Mouse (Mus musculus) limb, embryonic 14.5 days (tissue): ENCODE data around the gene Qrich1. TPM values are rescaled to one million over a fixed set of nuclear protein-coding genes. Genes with fewer than 3 reads are reported as not detected.

Experiments used
- ATAC-seq: fragments of 200-750 bp; cut with Nextera tagmentation; 2 replicates; pipeline ENCODE4 v1.8.0; 2017; ENCODE audit warnings: low read depth, moderate number of reproducible peaks, moderate TSS enrichment; ENCODE audit not compliant: low FRiP score
- DNase-seq: peaks from one replicate; pipeline ENCODE4 v3.0.0-alpha.2; 2015; ENCODE audit warnings: low spot score
- H3K27ac ChIP-seq: fragments of 300-500 bp; sonication (generic); replicated peaks from 2 replicates; pipeline ENCODE4 v1.5.1; 2014; ENCODE audit warnings: low read depth, mild to moderate bottlenecking, low read length, moderate library complexity, mixed read lengths
- H3K27me3 ChIP-seq: fragments of 300-500 bp; sonication (generic); 2 replicates; pipeline ENCODE4 v1.6.1; 2014; ENCODE audit warnings: low read length, mixed read lengths; ENCODE audit not compliant: control insufficient read depth, insufficient read depth
- H3K36me3 ChIP-seq: fragments of 300-500 bp; sonication (generic); 2 replicates; pipeline ENCODE4 v1.6.1; 2014; ENCODE audit warnings: mild to moderate bottlenecking, low read length, moderate library complexity, mixed read lengths; ENCODE audit not compliant: control insufficient read depth, insufficient read depth
- H3K4me1 ChIP-seq: fragments of 300-500 bp; sonication (generic); 2 replicates; pipeline ENCODE4 v1.6.1; 2014; ENCODE audit warnings: antibody characterized with exemption, low read length, mixed read lengths; ENCODE audit not compliant: control insufficient read depth, insufficient read depth
- H3K4me2 ChIP-seq: fragments of 300-500 bp; sonication (generic); replicated peaks from 2 replicates; pipeline ENCODE4 v1.6.1; 2014; ENCODE audit warnings: low read depth, mild to moderate bottlenecking, low read length, moderate library complexity; ENCODE audit not compliant: severe bottlenecking
- H3K4me3 ChIP-seq: fragments of 300-500 bp; sonication (generic); replicated peaks from 2 replicates; pipeline ENCODE4 v1.5.1; 2014; ENCODE audit warnings: low read length
- H3K9ac ChIP-seq: fragments of 300-500 bp; sonication (generic); 2 replicates; pipeline ENCODE4 v1.6.1; 2014; ENCODE audit warnings: mild to moderate bottlenecking, low read depth, low read length, moderate library complexity; ENCODE audit not compliant: severe bottlenecking
- H3K9me3 ChIP-seq: fragments of 300-500 bp; sonication (generic); 2 replicates; pipeline ENCODE4 v1.6.1; 2016; ENCODE audit warnings: low read length; ENCODE audit not compliant: control insufficient read depth
- POLR2A ChIP-seq: fragments of 200-500 bp; IDR thresholded peaks from 2 replicates; pipeline ENCODE4 v1.8.0; 2012; ENCODE audit warnings: inconsistent platforms, mild to moderate bottlenecking, moderate library complexity, borderline replicate concordance; ENCODE audit not compliant: insufficient read depth, insufficient read length; ENCODE audit errors: extremely low read depth
- WGBS: fragments of 180-500 bp; shearing (Covaris S2); extraction: QIAGEN DNeasy Blood & Tissue Kit; methylation state at CpG from one replicate; pipeline ENCODE4 v1.1.7; 2014; 5-methylcytosine and 5-hydroxymethylcytosine counted together
- polyA plus RNA-seq, 2 experiments: library from polyadenylated mRNA; depleted of rRNA in 1 of 2; stranded (reverse) in 1 of 2; unstranded in 1 of 2; fragments of >200 nt; fragmentation: Nextera tagmentation in 1 of 2; extraction: Ambion mirVana in 1 of 2; gene quantifications; 2 replicates each; pipeline versions ENCODE4 v1.2.1 to v1.2.3; 2012 to 2014

Gene Qrich1
- polyA plus RNA-seq, 2 experiments, result 120 to 126 TPM

GRCm38 (mm10) chr9:108479241-108479640 lies 37.4 kb upstream of the Qrich1 start:
- no peak for DNase-seq
- Histone ChIP-seq H3K4me1 (peaks cover 14% of the 10 kb centered on the region), H3K4me2 (peak overlapping the region; percentile 95), H3K9me3 (no peaks in the 10 kb centered on the region), H3K9ac (0 out of 2 replicates have a peak overlapping the region, but pooled peaks have one; percentile 67), H3K27me3 (no peaks in the 10 kb centered on the region), H3K27ac (peak overlapping the region; percentile 87), H3K4me3 (peak overlapping the region; percentile 69), H3K36me3 (peaks cover 34% of the 10 kb centered on the region)
- 41% methylated on average over 11 of the region's 11 CpGs for whole genome bisulfite sequencing
- no peak for TF ChIP-seq POLR2A
- ATAC-seq, result 0 out of 2 replicates have a peak, but pooled peaks have one; percentile 3

- Histone ChIP-seq H3K4me1 (peaks cover 14% of the 10 kb centered on the region), H3K9me3 (no peaks in the 10 kb centered on the region), H3K27me3 (no peaks in the 10 kb centered on the region), H3K36me3 (peaks cover 39% of the 10 kb centered on the region), H3K4me3 (peak within 1 kb of the TSS; percentile 69), H3K27ac (peak within 1 kb of the TSS; percentile 87), H3K4me2 (peak within 1 kb of the TSS; percentile 95), H3K9ac (peak within 1 kb of the TSS; percentile 83)
- DNase-seq, result peak; percentile 93
- peak; percentile 82 for ATAC-seq
- WGBS, result 10% methylated on average over 10 of the region's 10 CpGs
- TF ChIP-seq POLR2A, result 0 out of 2 replicates have a peak, but pooled peaks have one; percentile 18
Observed at GRCm38 (mm10) chr9:108479721-108480351, 36.8 kb upstream of the Qrich1 start, which contains the start of gene Lamb2. TSS of gene Lamb2 (plus strand) at chr9:108479736.

- H3K9ac ChIP-seq, result peak overlapping the region; percentile 83; the same call in 1 of the 2 replicates
- H3K9me3 ChIP-seq, result no peaks in the 10 kb centered on the region
- H3K4me3 ChIP-seq, result peak overlapping the region; percentile 69
- no peak for TF ChIP-seq POLR2A
- H3K4me2 ChIP-seq, result peak overlapping the region; percentile 95
- H3K27ac ChIP-seq, result no peak overlapping the region
- peaks cover 14% of the 10 kb centered on the region for H3K4me1 ChIP-seq
- peaks cover 50% of the 10 kb centered on the region for H3K36me3 ChIP-seq
- ATAC-seq (no peak), DNase-seq (no peak)
- no peaks in the 10 kb centered on the region for H3K27me3 ChIP-seq
- 89% methylated on average over 28 of the region's 28 CpGs for WGBS
Observed at GRCm38 (mm10) chr9:108480813-108481519, 35.6 kb upstream of the Qrich1 start.

DNA sequence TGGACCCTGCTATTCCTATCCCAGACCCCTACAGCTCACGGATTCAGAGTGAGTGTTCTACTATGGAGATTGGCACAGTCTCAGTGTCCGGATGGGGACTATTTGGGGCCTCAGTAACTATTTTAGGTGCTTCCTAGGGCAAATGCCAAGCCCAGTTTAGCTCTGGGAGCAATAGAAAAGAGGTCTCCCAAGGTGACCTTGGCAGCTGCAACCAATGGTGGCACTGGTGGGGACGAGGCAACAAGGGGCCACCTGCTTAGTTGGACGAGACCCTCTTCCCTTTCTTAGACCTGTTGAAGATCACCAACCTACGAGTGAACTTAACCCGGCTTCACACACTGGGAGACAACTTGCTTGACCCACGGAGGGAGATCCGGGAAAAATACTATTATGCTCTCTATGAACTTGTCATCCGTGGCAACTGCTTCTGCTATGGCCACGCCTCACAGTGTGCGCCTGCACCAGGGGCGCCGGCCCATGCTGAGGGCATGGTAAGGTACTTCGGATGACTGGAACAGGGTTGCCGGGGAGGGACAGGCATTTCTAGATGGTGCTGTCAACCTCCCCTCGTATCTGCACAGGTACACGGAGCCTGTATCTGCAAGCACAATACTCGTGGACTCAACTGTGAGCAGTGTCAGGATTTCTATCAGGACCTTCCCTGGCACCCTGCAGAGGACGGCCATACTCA lies 34.9 kb upstream of the Qrich1 start:
- peaks cover 57% of the 10 kb centered on the region for H3K36me3 ChIP-seq
- H3K4me1 ChIP-seq, result peaks cover 14% of the 10 kb centered on the region
- H3K4me2 ChIP-seq, result no peak overlapping the region
- no peak overlapping the region for H3K9ac ChIP-seq
- WGBS, result 91% methylated on average over 19 of the region's 19 CpGs
- DNase-seq, result no peak
- ATAC-seq, result no peak
- no peak for TF ChIP-seq POLR2A
- H3K27ac ChIP-seq, result no peak overlapping the region
- no peaks in the 10 kb centered on the region for H3K9me3 ChIP-seq
- no peaks in the 10 kb centered on the region for H3K27me3 ChIP-seq
- no peak overlapping the region for H3K4me3 ChIP-seq
